Mouse (Mus musculus): Measurements from ENCODE around the gene Amhr2. TPM values are rescaled to one million over a fixed set of nuclear protein-coding genes. Genes with fewer than 3 reads are reported as not detected.

The Amhr2 gene
- 0.81 and 1.1 TPM in 2 replicates for polyA plus RNA-seq (2012; ENCODE audit: low replicate concordance)

DNA sequence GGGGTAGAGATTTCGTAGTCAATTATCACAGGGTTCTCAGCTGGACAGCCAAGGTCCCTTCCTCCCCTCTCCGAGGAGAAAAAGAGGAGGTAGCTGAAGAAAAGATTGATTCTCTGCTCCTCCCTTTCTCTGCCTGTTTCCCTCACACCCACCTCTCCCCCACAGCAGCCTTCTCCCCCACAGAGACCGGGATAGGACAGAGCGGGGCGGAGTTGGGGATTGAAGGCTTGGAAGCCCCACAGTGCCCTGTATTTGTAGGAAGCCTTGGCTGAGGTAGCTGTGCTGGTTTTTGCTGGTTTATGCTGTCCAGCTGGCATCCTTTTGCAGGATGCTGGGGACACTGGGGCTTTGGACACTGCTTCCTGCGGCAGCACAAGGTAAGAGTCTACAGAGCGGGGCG is at the start of gene Amhr2:
TSS of gene Amhr2 (plus strand) at position 222 of the 400 bp plus-strand sequence.

DNA sequence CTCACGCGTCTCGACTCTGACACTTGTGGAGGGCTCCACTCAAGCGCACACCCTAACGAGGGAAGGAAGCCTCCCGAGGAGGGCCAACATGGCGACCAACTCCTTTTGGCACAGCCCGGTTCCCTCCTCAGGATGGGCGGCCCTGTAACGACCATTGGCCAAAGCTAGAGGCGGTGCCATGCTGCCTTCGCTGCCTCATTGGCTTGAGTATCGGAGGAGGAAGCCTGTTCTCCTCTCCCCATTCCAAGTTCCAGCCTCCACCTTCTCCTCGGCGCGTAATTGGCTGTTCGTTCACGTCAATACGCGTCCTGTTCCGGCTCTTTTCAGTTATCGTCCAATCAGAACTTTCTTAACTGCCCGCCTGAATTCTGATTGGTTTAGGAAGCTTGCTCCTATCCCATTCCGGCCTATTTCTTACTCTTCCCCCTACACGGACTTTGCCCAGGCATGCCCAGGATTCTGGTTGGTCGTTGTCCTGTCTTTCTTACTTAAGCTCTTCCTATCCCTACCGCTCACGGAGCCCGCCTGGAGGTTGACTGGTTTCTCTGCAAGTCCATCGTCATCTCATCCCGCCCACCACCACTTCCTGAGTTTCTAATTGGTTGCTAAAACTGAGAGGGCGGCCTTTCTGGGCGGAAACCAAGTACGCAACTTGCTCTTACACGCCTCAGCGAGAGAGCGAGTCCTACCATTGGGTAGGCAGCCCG is 39.5 kb upstream of the Amhr2 start, which contains the start of gene Sp1:
TSS of gene Sp1 (plus strand) at position 655 of the 707 bp plus-strand sequence.

DNA sequence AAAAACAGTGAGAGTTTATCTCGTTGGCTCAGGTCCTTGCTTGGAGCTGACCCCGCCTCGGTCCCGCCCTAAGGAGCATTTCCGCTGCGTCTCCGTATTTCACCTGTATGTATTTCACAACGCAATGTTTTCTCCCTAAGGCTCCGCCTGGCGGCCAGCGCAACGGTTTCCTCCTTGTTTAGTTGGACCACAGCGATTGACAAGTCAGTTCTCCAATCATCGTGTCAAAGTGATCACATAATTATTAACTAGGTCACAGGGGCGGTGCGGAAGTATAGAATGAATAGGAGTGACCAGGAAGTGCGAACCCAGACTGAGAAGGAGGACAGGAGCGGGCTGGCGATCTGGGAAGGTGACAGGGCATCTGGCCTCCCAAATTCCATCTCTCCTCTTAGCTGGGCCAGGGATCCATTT is 13.7 kb downstream of the Amhr2 start, which contains the start of gene Prr13:
TSS of gene Prr13 (plus strand) at position 125 of the 414 bp plus-strand sequence.

DNA sequence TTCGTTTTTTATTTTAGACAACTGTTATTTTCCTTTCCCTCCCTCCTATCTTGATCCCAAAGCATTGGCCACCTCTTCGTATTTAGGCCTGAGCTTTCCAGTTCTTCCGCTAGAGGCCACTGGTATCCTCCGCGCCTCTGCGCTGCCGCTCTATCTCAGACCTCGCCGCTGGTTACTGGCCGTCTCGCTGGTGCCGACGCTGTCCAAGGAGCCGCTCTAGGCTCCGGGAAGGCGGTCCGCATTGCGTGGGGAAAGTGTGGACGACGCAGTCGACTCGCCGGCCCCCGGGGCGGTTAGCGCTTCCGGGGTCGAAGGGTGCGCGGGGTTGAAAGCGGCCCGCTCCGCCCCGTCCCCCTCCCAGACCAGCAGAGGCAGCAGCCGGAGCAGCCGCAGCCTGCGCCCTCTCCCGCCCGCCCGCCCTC is 25.0 kb downstream of the Amhr2 start, which contains the start of gene Pcbp2:
TSS of gene Pcbp2 (plus strand) at position 357 of the 422 bp plus-strand sequence.

DNA sequence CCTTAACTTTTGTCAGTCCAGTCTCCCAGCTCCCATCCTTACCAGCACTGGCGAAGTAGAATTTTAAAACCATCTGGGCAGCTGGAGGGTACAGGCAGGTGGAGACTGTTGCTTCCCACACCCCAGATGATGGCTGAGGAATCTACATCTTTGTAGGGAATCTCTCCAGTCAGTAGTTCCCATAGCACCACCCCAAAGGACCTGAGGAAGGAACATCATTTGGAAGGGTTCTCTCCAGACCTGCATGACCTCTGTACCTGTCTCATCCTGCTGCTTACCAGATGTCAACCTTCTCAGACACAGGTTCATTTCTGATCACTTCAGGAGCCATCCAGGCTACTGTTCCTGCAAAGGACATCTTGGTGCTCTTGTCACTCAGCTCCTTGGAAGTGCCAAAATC is 58.3 kb downstream of the Amhr2 start, which contains the start of gene Gm10337:
TSS of gene Gm10337 (plus strand) at position 276 of the 400 bp plus-strand sequence.

Other genes starting within 250 kb of the Amhr2 start
- 23.6 and 23.9 TPM in 2 replicates for gene Zfp740, start 242.1 kb upstream of the Amhr2 start, polyA plus RNA-seq (2012; ENCODE audit: low replicate concordance)
- gene Csad, start 240.6 kb upstream of the Amhr2 start, polyA plus RNA-seq (2012; ENCODE audit: low replicate concordance), result 26.3 and 33.6 TPM in 2 replicates
- 423 and 1,128 TPM in 2 replicates for gene Itgb7, start 213.4 kb upstream of the Amhr2 start, polyA plus RNA-seq (2012; ENCODE audit: low replicate concordance)
- gene Rarg, start 187.8 kb upstream of the Amhr2 start, polyA plus RNA-seq (2012; ENCODE audit: low replicate concordance), result 54.7 and 138 TPM in 2 replicates
- gene Gm9918, start 174.8 kb upstream of the Amhr2 start, polyA plus RNA-seq (2012; ENCODE audit: low replicate concordance), result 0.07 TPM in 1 of 2 replicates, not detected in the other
- 64.6 and 64.7 TPM in 2 replicates for gene Mfsd5, start 165.9 kb upstream of the Amhr2 start, polyA plus RNA-seq (2012; ENCODE audit: low replicate concordance)
- gene Espl1, start 149.1 kb upstream of the Amhr2 start, polyA plus RNA-seq (2012; ENCODE audit: low replicate concordance), result 2.9 and 6.9 TPM in 2 replicates
- 15.0 and 71.0 TPM in 2 replicates for gene Pfdn5, start 119.3 kb upstream of the Amhr2 start, polyA plus RNA-seq (2012; ENCODE audit: low replicate concordance)
- gene Myg1, start 113.7 kb upstream of the Amhr2 start, polyA plus RNA-seq (2012; ENCODE audit: low replicate concordance), result 20.9 and 82.7 TPM in 2 replicates
- 28.1 and 59.8 TPM in 2 replicates for gene Aaas, start 94.6 kb upstream of the Amhr2 start, polyA plus RNA-seq (2012; ENCODE audit: low replicate concordance)
- gene Sp7, start 78.2 kb upstream of the Amhr2 start, polyA plus RNA-seq (2012; ENCODE audit: low replicate concordance), result not detected in 2 replicates
- 11.4 and 48.9 TPM in 2 replicates for gene Sp1, start 39.2 kb upstream of the Amhr2 start, polyA plus RNA-seq (2012; ENCODE audit: low replicate concordance)
- 110 and 542 TPM in 2 replicates for gene Prr13, start 13.7 kb downstream of the Amhr2 start, polyA plus RNA-seq (2012; ENCODE audit: low replicate concordance)
- gene Pcbp2, start 25.2 kb downstream of the Amhr2 start, polyA plus RNA-seq (2012; ENCODE audit: low replicate concordance), result 125 and 498 TPM in 2 replicates
- not detected in 2 replicates for gene Gm10337, start 58.4 kb downstream of the Amhr2 start, polyA plus RNA-seq (2012; ENCODE audit: low replicate concordance)
- 1.7 and 3.3 TPM in 2 replicates for gene Map3k12, start 71.7 kb downstream of the Amhr2 start, polyA plus RNA-seq (2012; ENCODE audit: low replicate concordance)
- 54.5 and 62.8 TPM in 2 replicates for gene Tarbp2, start 72.8 kb downstream of the Amhr2 start, polyA plus RNA-seq (2012; ENCODE audit: low replicate concordance)
- gene Npff, start 79.6 kb downstream of the Amhr2 start, polyA plus RNA-seq (2012; ENCODE audit: low replicate concordance), result 3.1 and 5.3 TPM in 2 replicates
- gene Gm28047, start 179.7 kb downstream of the Amhr2 start, polyA plus RNA-seq (2012; ENCODE audit: low replicate concordance), result not detected in 2 replicates
- gene Atf7, start 180.1 kb downstream of the Amhr2 start, polyA plus RNA-seq (2012; ENCODE audit: low replicate concordance), result 30.7 and 31.3 TPM in 2 replicates
- 17.5 and 184 TPM in 2 replicates for gene Atp5g2, start 227.0 kb downstream of the Amhr2 start, polyA plus RNA-seq (2012; ENCODE audit: low replicate concordance)

Measured in hematopoietic multipotent progenitor cell, adult 10-12 weeks (in vitro differentiated cells).